Mouse (Mus musculus) stomach, postnatal 0 days (tissue): ENCODE measurements around the gene Ebpl.

ENCODE experiments used
- CTCF ChIP-seq: IDR thresholded peaks from 2 replicates; pipeline ENCODE4 v1.5.1; 2016; ENCODE audit warnings: antibody characterized with exemption, low read depth, mild to moderate bottlenecking, moderate library complexity
- EP300 ChIP-seq: optimal IDR thresholded peaks from 2 replicates; pipeline ENCODE3; 2016; ENCODE audit warnings: antibody characterized with exemption

- TF ChIP-seq CTCF (no peak), EP300 (no peak)
These were observed 44.7 kb upstream of the Ebpl start for GRCm38 (mm10) chr14:61404941-61405340.
